Mouse (Mus musculus) limb, embryonic 14.5 days (tissue): ENCODE results near the gene Trem2. TPM values are rescaled to one million over a fixed set of nuclear protein-coding genes. Genes with fewer than 3 reads are reported as not detected.

Experiments used
- ATAC-seq: fragments of 200-750 bp; cut with Nextera tagmentation; 2 replicates; pipeline ENCODE4 v1.8.0; 2017; ENCODE audit warnings: low read depth, moderate number of reproducible peaks, moderate TSS enrichment; ENCODE audit not compliant: low FRiP score
- DNase-seq: peaks from one replicate; pipeline ENCODE4 v3.0.0-alpha.2; 2015; ENCODE audit warnings: low spot score
- H3K27ac ChIP-seq: fragments of 300-500 bp; sonication (generic); replicated peaks from 2 replicates; pipeline ENCODE4 v1.5.1; 2014; ENCODE audit warnings: low read depth, mild to moderate bottlenecking, low read length, moderate library complexity, mixed read lengths
- H3K27me3 ChIP-seq: fragments of 300-500 bp; sonication (generic); 2 replicates; pipeline ENCODE4 v1.6.1; 2014; ENCODE audit warnings: low read length, mixed read lengths; ENCODE audit not compliant: control insufficient read depth, insufficient read depth
- H3K36me3 ChIP-seq: fragments of 300-500 bp; sonication (generic); 2 replicates; pipeline ENCODE4 v1.6.1; 2014; ENCODE audit warnings: mild to moderate bottlenecking, low read length, moderate library complexity, mixed read lengths; ENCODE audit not compliant: control insufficient read depth, insufficient read depth
- H3K4me1 ChIP-seq: fragments of 300-500 bp; sonication (generic); 2 replicates; pipeline ENCODE4 v1.6.1; 2014; ENCODE audit warnings: antibody characterized with exemption, low read length, mixed read lengths; ENCODE audit not compliant: control insufficient read depth, insufficient read depth
- H3K4me2 ChIP-seq: fragments of 300-500 bp; sonication (generic); replicated peaks from 2 replicates; pipeline ENCODE4 v1.6.1; 2014; ENCODE audit warnings: low read depth, mild to moderate bottlenecking, low read length, moderate library complexity; ENCODE audit not compliant: severe bottlenecking
- H3K4me3 ChIP-seq: fragments of 300-500 bp; sonication (generic); replicated peaks from 2 replicates; pipeline ENCODE4 v1.5.1; 2014; ENCODE audit warnings: low read length
- H3K9ac ChIP-seq: fragments of 300-500 bp; sonication (generic); 2 replicates; pipeline ENCODE4 v1.6.1; 2014; ENCODE audit warnings: mild to moderate bottlenecking, low read depth, low read length, moderate library complexity; ENCODE audit not compliant: severe bottlenecking
- H3K9me3 ChIP-seq: fragments of 300-500 bp; sonication (generic); 2 replicates; pipeline ENCODE4 v1.6.1; 2016; ENCODE audit warnings: low read length; ENCODE audit not compliant: control insufficient read depth
- POLR2A ChIP-seq: fragments of 200-500 bp; IDR thresholded peaks from 2 replicates; pipeline ENCODE4 v1.8.0; 2012; ENCODE audit warnings: inconsistent platforms, mild to moderate bottlenecking, moderate library complexity, borderline replicate concordance; ENCODE audit not compliant: insufficient read depth, insufficient read length; ENCODE audit errors: extremely low read depth
- WGBS: fragments of 180-500 bp; shearing (Covaris S2); extraction: QIAGEN DNeasy Blood & Tissue Kit; methylation state at CpG from one replicate; pipeline ENCODE4 v1.1.7; 2014; 5-methylcytosine and 5-hydroxymethylcytosine counted together
- polyA plus RNA-seq, 2 experiments: library from polyadenylated mRNA; depleted of rRNA in 1 of 2; stranded (reverse) in 1 of 2; unstranded in 1 of 2; fragments of >200 nt; fragmentation: Nextera tagmentation in 1 of 2; extraction: Ambion mirVana in 1 of 2; gene quantifications; 2 replicates each; pipeline versions ENCODE4 v1.2.1 to v1.2.3; 2012 to 2014

Trem2 gene
- polyA plus RNA-seq, 2 experiments = 8.4 to 10.4 TPM

DNA sequence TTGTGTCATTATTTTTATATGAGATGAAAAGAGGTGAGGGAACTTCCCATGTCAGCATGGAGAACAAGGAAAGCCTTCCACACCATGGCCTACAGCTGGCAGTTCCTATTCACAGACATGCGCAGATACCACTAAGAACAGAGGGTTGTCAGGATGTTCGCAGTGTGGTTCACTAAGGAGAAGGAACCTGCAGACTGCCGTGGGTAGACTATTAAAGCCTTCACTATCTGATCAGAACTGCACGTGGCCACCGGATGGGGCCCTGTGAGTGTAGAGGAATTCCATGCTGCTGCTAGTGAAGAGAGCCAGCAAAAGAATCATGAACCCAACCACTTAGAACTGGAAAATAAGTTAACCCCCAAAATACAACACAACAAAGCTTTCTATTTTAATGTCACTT is 43.2 kb downstream of the Trem2 start:
- no peak overlapping the region for H3K4me3 ChIP-seq
- WGBS = 91% methylated on average over 5 of the region's 5 CpGs
- no peaks in the 10 kb centered on the region for H3K4me1 ChIP-seq
- DNase-seq = no peak
- H3K9me3 ChIP-seq = no peaks in the 10 kb centered on the region
- no peak overlapping the region for H3K27ac ChIP-seq
- no peaks in the 10 kb centered on the region for H3K27me3 ChIP-seq
- no peak overlapping the region for H3K4me2 ChIP-seq
- H3K9ac ChIP-seq = no peak overlapping the region
- ATAC-seq = no peak
- no peak for TF ChIP-seq POLR2A
- peaks cover 83% of the 10 kb centered on the region for H3K36me3 ChIP-seq

- no peak overlapping the region for H3K27ac ChIP-seq
- no peaks in the 10 kb centered on the region for H3K9me3 ChIP-seq
- H3K4me1 ChIP-seq = no peaks in the 10 kb centered on the region
- DNase-seq (no peak), ATAC-seq (no peak)
- no peak for TF ChIP-seq POLR2A
- H3K4me3 ChIP-seq = no peak overlapping the region
- no peak overlapping the region for H3K4me2 ChIP-seq
- H3K27me3 ChIP-seq = no peaks in the 10 kb centered on the region
- WGBS = 92% methylated on average over 5 of the region's 5 CpGs
- no peak overlapping the region for H3K9ac ChIP-seq
- H3K36me3 ChIP-seq = peaks cover 95% of the 10 kb centered on the region
These were observed 45.2 kb downstream of the Trem2 start for GRCm38 (mm10) chr17:48391446-48391845.

DNA sequence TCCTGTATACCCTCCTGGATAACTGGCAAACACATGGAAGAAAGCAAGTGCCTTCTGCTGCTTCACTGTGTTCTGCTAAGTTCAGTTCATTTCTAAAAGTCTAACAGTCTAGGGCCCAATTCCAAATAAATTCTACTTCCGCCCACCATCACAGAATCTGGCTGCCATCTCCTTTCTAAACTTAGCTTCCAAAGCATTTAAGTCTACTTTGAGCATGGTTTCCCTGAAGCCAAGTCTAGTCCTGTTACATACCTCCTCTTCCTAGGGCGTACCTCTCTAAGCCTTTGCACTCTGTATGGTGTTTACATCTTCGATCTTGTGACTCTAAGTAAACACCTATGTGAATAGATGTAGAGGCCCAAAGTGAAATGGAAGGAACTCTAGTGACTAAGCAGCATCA is 46.4 kb downstream of the Trem2 start:
- Histone ChIP-seq H3K27me3 (no peaks in the 10 kb centered on the region), H3K27ac (no peak overlapping the region), H3K4me1 (no peaks in the 10 kb centered on the region), H3K4me2 (no peak overlapping the region), H3K9ac (no peak overlapping the region), H3K36me3 (peaks cover 91% of the 10 kb centered on the region), H3K4me3 (no peak overlapping the region), H3K9me3 (no peaks in the 10 kb centered on the region)
- DNase-seq (no peak), ATAC-seq (no peak)
- TF ChIP-seq POLR2A = no peak
- WGBS = 98% methylated on average over 3 of the region's 3 CpGs

- Histone ChIP-seq H3K27ac (no peak overlapping the region), H3K27me3 (no peaks in the 10 kb centered on the region), H3K4me2 (no peak overlapping the region), H3K4me3 (no peak overlapping the region), H3K36me3 (peaks cover 32% of the 10 kb centered on the region), H3K9me3 (no peaks in the 10 kb centered on the region), H3K9ac (no peak overlapping the region), H3K4me1 (no peaks in the 10 kb centered on the region)
- no peak for DNase-seq
- ATAC-seq = no peak
- TF ChIP-seq POLR2A = no peak
- 92% methylated on average over 4 of the region's 4 CpGs for WGBS
These were observed 55.5 kb downstream of the Trem2 start for GRCm38 (mm10) chr17:48401710-48402109.

- TF ChIP-seq POLR2A = no peak
- DNase-seq = no peak
- Histone ChIP-seq H3K4me3 (no peak overlapping the region), H3K9ac (no peak overlapping the region), H3K4me1 (peaks cover 8% of the 10 kb centered on the region), H3K4me2 (no peak overlapping the region), H3K9me3 (no peaks in the 10 kb centered on the region), H3K36me3 (peaks cover 26% of the 10 kb centered on the region), H3K27ac (no peak overlapping the region), H3K27me3 (no peaks in the 10 kb centered on the region)
- ATAC-seq = no peak
- 94% methylated on average over 3 of the region's 3 CpGs for WGBS
These were observed 56.5 kb downstream of the Trem2 start for GRCm38 (mm10) chr17:48402751-48403150.

Other genes with a start within 250 kb of the Trem2 start
- not detected in 2 replicates for gene 9830107B12Rik, start 200.1 kb upstream of the Trem2 start, polyA plus RNA-seq (2012; rRNA removed)
- gene 9830107B12Rik, start 200.1 kb upstream of the Trem2 start, polyA plus RNA-seq (2014; fragmentation: Nextera tagmentation; extraction: Ambion mirVana) = not detected in 2 replicates
- 0.08 TPM in 1 of 2 replicates, not detected in the other for gene A530064D06Rik, start 179.1 kb upstream of the Trem2 start, polyA plus RNA-seq (2012; rRNA removed)
- gene A530064D06Rik, start 179.1 kb upstream of the Trem2 start, polyA plus RNA-seq (2014; fragmentation: Nextera tagmentation; extraction: Ambion mirVana) = not detected in 2 replicates
- 0.01 and 0.03 TPM in 2 replicates for gene Trem1, start 113.6 kb upstream of the Trem2 start, polyA plus RNA-seq (2012; rRNA removed)
- 0.08 TPM in 1 of 2 replicates, not detected in the other for gene Trem1, start 113.6 kb upstream of the Trem2 start, polyA plus RNA-seq (2014; fragmentation: Nextera tagmentation; extraction: Ambion mirVana)
- gene Trem3, start 98.6 kb upstream of the Trem2 start, polyA plus RNA-seq (2012; rRNA removed) = not detected in 2 replicates
- gene Trem3, start 98.6 kb upstream of the Trem2 start, polyA plus RNA-seq (2014; fragmentation: Nextera tagmentation; extraction: Ambion mirVana) = not detected in 2 replicates
- 0.13 and 0.41 TPM in 2 replicates for gene Treml4, start 82.1 kb upstream of the Trem2 start, polyA plus RNA-seq (2012; rRNA removed)
- gene Treml4, start 82.1 kb upstream of the Trem2 start, polyA plus RNA-seq (2014; fragmentation: Nextera tagmentation; extraction: Ambion mirVana) = 0.32 and 0.41 TPM in 2 replicates
- 0.79 and 1.3 TPM in 2 replicates for gene Treml2, start 46.9 kb upstream of the Trem2 start, polyA plus RNA-seq (2012; rRNA removed)
- 0.11 TPM in 1 of 2 replicates, not detected in the other for gene Treml2, start 46.9 kb upstream of the Trem2 start, polyA plus RNA-seq (2014; fragmentation: Nextera tagmentation; extraction: Ambion mirVana)
- 0.18 and 0.45 TPM in 2 replicates for gene B430306N03Rik, start 30.3 kb upstream of the Trem2 start, polyA plus RNA-seq (2012; rRNA removed)
- 0.28 TPM in 1 of 2 replicates, not detected in the other for gene B430306N03Rik, start 30.3 kb upstream of the Trem2 start, polyA plus RNA-seq (2014; fragmentation: Nextera tagmentation; extraction: Ambion mirVana)
- gene Treml1, start 13.5 kb downstream of the Trem2 start, polyA plus RNA-seq (2012; rRNA removed) = 0.54 and 1.2 TPM in 2 replicates
- 0.74 and 1.4 TPM in 2 replicates for gene Treml1, start 13.5 kb downstream of the Trem2 start, polyA plus RNA-seq (2014; fragmentation: Nextera tagmentation; extraction: Ambion mirVana)
- gene Nfya, start 63.5 kb downstream of the Trem2 start, polyA plus RNA-seq (2012; rRNA removed) = 95.0 and 123 TPM in 2 replicates
- gene Nfya, start 63.5 kb downstream of the Trem2 start, polyA plus RNA-seq (2014; fragmentation: Nextera tagmentation; extraction: Ambion mirVana) = 19.2 and 22.2 TPM in 2 replicates
- gene Oard1, start 63.6 kb downstream of the Trem2 start, polyA plus RNA-seq (2012; rRNA removed) = 22.1 and 28.5 TPM in 2 replicates
- 46.8 and 46.9 TPM in 2 replicates for gene Oard1, start 63.6 kb downstream of the Trem2 start, polyA plus RNA-seq (2014; fragmentation: Nextera tagmentation; extraction: Ambion mirVana)
- 21.7 and 25.0 TPM in 2 replicates for gene Apobec2, start 86.5 kb downstream of the Trem2 start, polyA plus RNA-seq (2012; rRNA removed)
- gene Apobec2, start 86.5 kb downstream of the Trem2 start, polyA plus RNA-seq (2014; fragmentation: Nextera tagmentation; extraction: Ambion mirVana) = 28.7 and 42.5 TPM in 2 replicates
- 1.6 and 2.0 TPM in 2 replicates for gene Tspo2, start 105.1 kb downstream of the Trem2 start, polyA plus RNA-seq (2012; rRNA removed)
- gene Tspo2, start 105.1 kb downstream of the Trem2 start, polyA plus RNA-seq (2014; fragmentation: Nextera tagmentation; extraction: Ambion mirVana) = 1.7 TPM in 2 replicates
- 0.15 and 0.41 TPM in 2 replicates for gene Unc5cl, start 108.5 kb downstream of the Trem2 start, polyA plus RNA-seq (2012; rRNA removed)
- gene Unc5cl, start 108.5 kb downstream of the Trem2 start, polyA plus RNA-seq (2014; fragmentation: Nextera tagmentation; extraction: Ambion mirVana) = 0.18 TPM in 2 replicates